Mouse (Mus musculus) gastrocnemius, postnatal 14 days (tissue): ENCODE results near the gene Igf1r. TPM values are rescaled to one million over a fixed set of nuclear protein-coding genes. Genes with fewer than 3 reads are reported as not detected.

Source experiments
- DNase-seq: peaks from one replicate; pipeline ENCODE4 v3.0.0; 2021; ENCODE audit warnings: mixed read lengths
- intact Hi-C: fragments of 180-260 bp; cut with DNase I; formaldehyde crosslinking; loops from one replicate; pipeline ENCODE4 v1.15.1; 2025; ENCODE audit warnings: low total_unique reads
- total RNA-seq, 2 experiments: library from RNA; stranded (reverse); gene quantifications; 2 replicates each; pipeline ENCODE4 v1.2.3; 2021

Gene Igf1r
- total RNA-seq, 2 experiments from 2014 or later, result 13.1 to 14.0 TPM

- no peak for DNase-seq
- intact Hi-C loops, result no loop called here
Observed at GRCm38 (mm10) chr7:68030846-68031245, 78.2 kb downstream of the Igf1r start.

GRCm38 (mm10) chr7:68036527-68036926 lies 83.9 kb downstream of the Igf1r start:
- DNase-seq, result no peak
- intact Hi-C loops, result no loop called here

GRCm38 (mm10) chr7:68038846-68039245 lies 86.2 kb downstream of the Igf1r start:
- no peak for DNase-seq
- intact Hi-C loops, result no loop called here

- no peak for DNase-seq
- intact Hi-C loops, result no loop called here
Observed at GRCm38 (mm10) chr7:68039550-68039949, 86.9 kb downstream of the Igf1r start.

GRCm38 (mm10) chr7:68044621-68045020 lies 92.0 kb downstream of the Igf1r start:
- intact Hi-C loops, result no loop called here
- no peak for DNase-seq

- intact Hi-C loops, result no loop called here
Observed at GRCm38 (mm10) chr7:68047152-68047551, 94.5 kb downstream of the Igf1r start.

GRCm38 (mm10) chr7:68048532-68048931 lies 95.9 kb downstream of the Igf1r start:
- intact Hi-C loops, result no loop called here
- no peak for DNase-seq

More at GRCm38 (mm10) chr7:68047152-68047551, 94.5 kb downstream of the Igf1r start:
- no peak for DNase-seq

GRCm38 (mm10) chr7:68049048-68049447 lies 96.4 kb downstream of the Igf1r start:
- intact Hi-C loops, result no loop called here
- no peak for DNase-seq

GRCm38 (mm10) chr7:68053002-68053624 lies 100.5 kb downstream of the Igf1r start:
- intact Hi-C loops, result no loop called here
- no peak for DNase-seq

GRCm38 (mm10) chr7:68054498-68054897 lies 101.9 kb downstream of the Igf1r start:
- no peak for DNase-seq
- intact Hi-C loops, result no loop called here

GRCm38 (mm10) chr7:68054956-68055355 lies 102.3 kb downstream of the Igf1r start:
- DNase-seq, result peak; percentile 32
- intact Hi-C loops, result no loop called here

- intact Hi-C loops, result no loop called here
- no peak for DNase-seq
Observed at GRCm38 (mm10) chr7:68057010-68057409, 104.4 kb downstream of the Igf1r start.

- no peak for DNase-seq
- intact Hi-C loops, result no loop called here
Observed at GRCm38 (mm10) chr7:68059690-68060089, 107.1 kb downstream of the Igf1r start.

GRCm38 (mm10) chr7:68061434-68061833 lies 108.8 kb downstream of the Igf1r start:
- DNase-seq, result no peak
- intact Hi-C loops, result no loop called here

GRCm38 (mm10) chr7:68062170-68062848 lies 109.7 kb downstream of the Igf1r start:
- DNase-seq, result no peak
- intact Hi-C loops, result no loop called here

- intact Hi-C loops, result no loop called here
- DNase-seq, result no peak
Observed at GRCm38 (mm10) chr7:68062849-68063208, 110.2 kb downstream of the Igf1r start.

- DNase-seq, result no peak
- intact Hi-C loops, result no loop called here
Observed at GRCm38 (mm10) chr7:68063711-68064110, 111.1 kb downstream of the Igf1r start.

- intact Hi-C loops, result no loop called here
- DNase-seq, result no peak
Observed at GRCm38 (mm10) chr7:68064120-68064519, 111.5 kb downstream of the Igf1r start.

- intact Hi-C loops, result no loop called here
- no peak for DNase-seq
Observed at GRCm38 (mm10) chr7:68064647-68065362, 112.2 kb downstream of the Igf1r start.

GRCm38 (mm10) chr7:68065904-68066303 lies 113.3 kb downstream of the Igf1r start:
- DNase-seq, result no peak

GRCm38 (mm10) chr7:68067321-68067720 lies 114.7 kb downstream of the Igf1r start:
- DNase-seq, result no peak
- intact Hi-C loops, result no loop called here

More at GRCm38 (mm10) chr7:68065904-68066303, 113.3 kb downstream of the Igf1r start:
- intact Hi-C loops, result no loop called here
